Mouse (Mus musculus) neural tube, embryonic 10.5 days (tissue): Measurements from ENCODE around the gene Pih1d2.
"Not testable (repeated sequence)": the region's sequence is repeated elsewhere in the genome, so short reads cannot be mapped to it uniquely, and the experiment has no call there.

Experiments
- DNase-seq: peaks from one replicate; pipeline ENCODE4 v3.0.0-alpha.2; 2017; ENCODE audit warnings: low spot score; ENCODE audit errors: extremely low spot score

The Pih1d2 gene

GRCm38 (mm10) chr9:50617794-50618330, 741 bp downstream of the Pih1d2 start:
- no peak for DNase-seq

- DNase-seq: not testable (repeated sequence)
These were observed 13.8 kb downstream of the Pih1d2 start for GRCm38 (mm10) chr9:50630903-50631302.

- DNase-seq: no peak
These were observed 15.0 kb downstream of the Pih1d2 start for GRCm38 (mm10) chr9:50632016-50632688.

- no peak for DNase-seq
These were observed 15.9 kb downstream of the Pih1d2 start for GRCm38 (mm10) chr9:50633059-50633458.

GRCm38 (mm10) chr9:50634270-50634669, 17.1 kb downstream of the Pih1d2 start:
- no peak for DNase-seq

- no peak for DNase-seq
These were observed 29.8 kb downstream of the Pih1d2 start for GRCm38 (mm10) chr9:50646826-50647370.

GRCm38 (mm10) chr9:50650503-50650902, 33.4 kb downstream of the Pih1d2 start:
- no peak for DNase-seq

- no peak for DNase-seq
These were observed 41.3 kb downstream of the Pih1d2 start for GRCm38 (mm10) chr9:50658391-50658790.

GRCm38 (mm10) chr9:50658941-50659388, 41.8 kb downstream of the Pih1d2 start:
- DNase-seq: no peak

- DNase-seq: peak; percentile 93
These were observed 42.5 kb downstream of the Pih1d2 start, which contains the start of gene Dlat for GRCm38 (mm10) chr9:50659392-50660217. TSS of gene Dlat (minus strand) at chr9:50659780.

- DNase-seq: peak; percentile 32
These were observed 43.3 kb downstream of the Pih1d2 start for GRCm38 (mm10) chr9:50660431-50660830.

GRCm38 (mm10) chr9:50664826-50665225, 47.7 kb downstream of the Pih1d2 start:
- no peak for DNase-seq

GRCm38 (mm10) chr9:50666442-50666841, 49.3 kb downstream of the Pih1d2 start:
- DNase-seq: no peak

- no peak for DNase-seq
These were observed 50.7 kb downstream of the Pih1d2 start for GRCm38 (mm10) chr9:50667579-50668498.

- DNase-seq: peak; percentile 31
These were observed 53.6 kb downstream of the Pih1d2 start for GRCm38 (mm10) chr9:50670690-50671089.
